Mouse (Mus musculus) telencephalon, adult 2 months (tissue): ENCODE data around the gene Slc25a48.

Experiments used
- DNase-seq: peaks from one replicate; pipeline ENCODE4 v3.0.0-alpha.2; 2011; ENCODE audit warnings: low read depth, low spot score

Slc25a48 gene

GRCm38 (mm10) chr13:56438211-56439075 is at the start of gene Slc25a48:
Gene Slc25a48, plus strand, starts transcription at chr13:56438355.
- no peak for DNase-seq

GRCm38 (mm10) chr13:56397572-56397971 is 40.6 kb upstream of the Slc25a48 start:
- DNase-seq = no peak

- DNase-seq = no peak
Measured at GRCm38 (mm10) chr13:56401186-56401585, 37.0 kb upstream of the Slc25a48 start.

- no peak for DNase-seq
Measured at GRCm38 (mm10) chr13:56403381-56404086, 34.6 kb upstream of the Slc25a48 start.

- DNase-seq = no peak
Measured at GRCm38 (mm10) chr13:56404511-56405140, 33.5 kb upstream of the Slc25a48 start.

- DNase-seq = no peak
Measured at GRCm38 (mm10) chr13:56412286-56412873, 25.8 kb upstream of the Slc25a48 start.

GRCm38 (mm10) chr13:56418685-56419483 is 19.3 kb upstream of the Slc25a48 start:
- no peak for DNase-seq

- no peak for DNase-seq
Measured at GRCm38 (mm10) chr13:56419538-56419937, 18.6 kb upstream of the Slc25a48 start.

- DNase-seq = no peak
Measured at GRCm38 (mm10) chr13:56422072-56422723, 16.0 kb upstream of the Slc25a48 start.

- DNase-seq = no peak
Measured at GRCm38 (mm10) chr13:56425931-56426330, 12.2 kb upstream of the Slc25a48 start.

GRCm38 (mm10) chr13:56426365-56426764 is 11.8 kb upstream of the Slc25a48 start, which contains the start of gene Gm3045:
Gene Gm3045, plus strand, starts transcription at chr13:56426594.
- no peak for DNase-seq

- DNase-seq = no peak
Measured at GRCm38 (mm10) chr13:56428724-56429500, 9.2 kb upstream of the Slc25a48 start.

GRCm38 (mm10) chr13:56432496-56432895 is 5.7 kb upstream of the Slc25a48 start:
- no peak for DNase-seq

GRCm38 (mm10) chr13:56433466-56433865 is 4.7 kb upstream of the Slc25a48 start:
- DNase-seq = no peak

- DNase-seq = no peak
Measured at GRCm38 (mm10) chr13:56434311-56434751, 3.8 kb upstream of the Slc25a48 start.

- no peak for DNase-seq
Measured at GRCm38 (mm10) chr13:56435615-56436287, 2.4 kb upstream of the Slc25a48 start.

- DNase-seq = no peak
Measured at GRCm38 (mm10) chr13:56443411-56443810, 5.3 kb downstream of the Slc25a48 start.

- no peak for DNase-seq
Measured at GRCm38 (mm10) chr13:56444112-56444511, 6.0 kb downstream of the Slc25a48 start.

- no peak for DNase-seq
Measured at GRCm38 (mm10) chr13:56444996-56445395, 6.8 kb downstream of the Slc25a48 start.
